Mouse (Mus musculus) brain, adult 2 months (tissue): Measurements from ENCODE around the gene Chl1.

Source experiments
- DNase-seq: peaks from one replicate; pipeline ENCODE4 v3.0.0; 2011; ENCODE audit warnings: low read depth, low spot score

Gene Chl1

GRCm38 (mm10) chr6:103795241-103795640 lies 284.9 kb downstream of the Chl1 start:
- DNase-seq = no peak
